Comparison of ENCODE assay signal across 16 mouse cellular contexts in the genomic region with DNA sequence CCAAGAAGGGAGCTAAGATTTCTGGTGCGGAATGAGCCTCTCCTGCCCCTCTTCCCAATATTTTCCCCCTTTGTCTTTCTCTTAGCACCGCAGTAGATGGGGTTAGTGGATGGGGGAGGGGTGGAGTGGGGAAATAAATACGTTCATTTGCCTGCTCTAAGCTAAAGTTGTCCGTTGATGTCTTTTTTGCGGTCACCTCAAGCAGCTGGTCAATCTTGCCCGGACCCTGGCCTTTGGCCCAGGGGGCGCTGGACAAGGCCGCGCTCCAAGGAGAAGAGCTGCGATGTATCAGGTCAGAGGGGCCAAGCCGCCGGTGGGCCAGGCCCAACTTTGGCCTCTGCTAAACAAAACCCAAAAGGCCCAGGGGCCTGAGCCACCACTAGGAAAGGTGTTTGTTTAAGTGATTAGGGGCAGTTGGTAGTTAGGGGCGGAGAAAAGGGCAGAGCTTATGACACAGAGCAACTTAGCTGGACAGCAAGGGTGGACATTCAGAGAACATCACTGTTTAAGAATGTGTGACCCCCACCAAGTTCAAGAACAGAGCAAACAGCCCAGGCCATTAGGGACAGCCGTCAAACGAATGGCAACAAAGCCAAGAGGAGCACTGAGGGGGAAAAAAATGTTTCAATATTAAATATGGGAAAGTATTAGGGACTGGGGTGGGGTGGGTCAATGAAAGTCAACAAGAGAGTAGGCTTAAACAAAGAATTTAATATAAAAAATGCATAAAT. TPM values are rescaled to one million over a fixed set of nuclear protein-coding genes. Genes with fewer than 3 reads are reported as not detected.
DNase-seq lines count a peak whose midpoint lies in the region; ATAC-seq and TF ChIP-seq lines count a peak whose summit lies in the region.
"Had no signal": no experiment of that assay in that cellular context is flagged by ENCODE, and none has a peak within 500 bp of the region (broad histone marks: within the 10 kb centered on the region; RNA-seq: fewer than 3 reads in every experiment).

No protein-coding gene starts in this region.

- no peak for TF ChIP-seq CTCF in midbrain, postnatal 0 days (IDR thresholded peaks at IDR 0.05)
- TF ChIP-seq CTCF in stomach, postnatal 0 days (IDR thresholded peaks at IDR 0.05; ENCODE audit: low read depth): no peak

- peak overlapping the region; percentile 47 for H3K4me3 ChIP-seq in forebrain, embryonic 10.5 days
- no peak overlapping the region for H3K4me3 ChIP-seq in forebrain, embryonic 16.5 days (replicated peaks; ENCODE audit: low read length)
- no peak overlapping the region for H3K4me3 ChIP-seq in midbrain, embryonic 11.5 days (ENCODE audit: low read depth, low read length)
- H3K4me3 ChIP-seq in midbrain, postnatal 0 days (ENCODE audit: low read depth, low read length): no peak overlapping the region
- H3K4me3 ChIP-seq in intestine, embryonic 16.5 days (ENCODE audit: low read length): no peak overlapping the region
- no peak overlapping the region for H3K4me3 ChIP-seq in stomach, postnatal 0 days (ENCODE audit: low read depth, low read length)
- H3K4me3 ChIP-seq: embryonic facial prominence, embryonic 12.5 days had no signal

- H3K36me3 ChIP-seq in forebrain, embryonic 10.5 days (replicated peaks): no peaks in the 10 kb centered on the region
- no peaks in the 10 kb centered on the region for H3K36me3 ChIP-seq in forebrain, embryonic 16.5 days (ENCODE audit: control insufficient read depth, insufficient read depth)
- no peaks in the 10 kb centered on the region for H3K36me3 ChIP-seq in midbrain, embryonic 11.5 days (ENCODE audit: control insufficient read depth, insufficient read depth, low read length)
- H3K36me3 ChIP-seq in midbrain, postnatal 0 days (ENCODE audit: insufficient read depth, low read length): no peaks in the 10 kb centered on the region
- H3K36me3 ChIP-seq in intestine, embryonic 16.5 days (ENCODE audit: control insufficient read depth, insufficient read depth, low read length): no peaks in the 10 kb centered on the region
- H3K36me3 ChIP-seq in stomach, postnatal 0 days (ENCODE audit: control insufficient read depth, insufficient read depth, low read length): no peaks in the 10 kb centered on the region
- H3K36me3 ChIP-seq: embryonic facial prominence, embryonic 12.5 days; heart, embryonic 13.5 days; midbrain, embryonic 13.5 days had no signal

- TF ChIP-seq EP300 in stomach, postnatal 0 days (optimal IDR thresholded peaks at IDR 0.05): no peak

- no peak overlapping the region for H3K9ac ChIP-seq in forebrain, embryonic 16.5 days (replicated peaks; ENCODE audit: low read depth, low read length)
- H3K9ac ChIP-seq in midbrain, embryonic 11.5 days (ENCODE audit: low read length): no peak overlapping the region
- no peak overlapping the region for H3K9ac ChIP-seq in midbrain, postnatal 0 days (replicated peaks; ENCODE audit: low read length, poor library complexity, severe bottlenecking)
- no peak overlapping the region for H3K9ac ChIP-seq in intestine, embryonic 16.5 days (ENCODE audit: low read depth, low read length)
- H3K9ac ChIP-seq in stomach, postnatal 0 days (ENCODE audit: low read length): no peak overlapping the region
- H3K9ac ChIP-seq: embryonic facial prominence, embryonic 12.5 days; lung, embryonic 14.5 days; midbrain, embryonic 13.5 days had no signal

- H3K27ac ChIP-seq in forebrain, embryonic 10.5 days: no peak overlapping the region
- no peak overlapping the region for H3K27ac ChIP-seq in forebrain, embryonic 16.5 days (ENCODE audit: low read length)
- H3K27ac ChIP-seq in midbrain, embryonic 11.5 days (ENCODE audit: low read depth, low read length): no peak overlapping the region
- no peak overlapping the region for H3K27ac ChIP-seq in midbrain, postnatal 0 days (ENCODE audit: low read depth, low read length)
- peak overlapping the region; percentile 59; the same call in 1 of the 2 replicates for H3K27ac ChIP-seq in intestine, embryonic 16.5 days (ENCODE audit: low read length)
- H3K27ac ChIP-seq in stomach, postnatal 0 days (replicated peaks): 0 out of 2 replicates have a peak overlapping the region, but pooled peaks have one; percentile 45
- H3K27ac ChIP-seq: embryonic facial prominence, embryonic 12.5 days; heart, embryonic 13.5 days; macrophage; midbrain, embryonic 13.5 days had no signal

- ATAC-seq in forebrain, embryonic 16.5 days: no peak
- no peak for ATAC-seq in midbrain, embryonic 11.5 days (ENCODE audit: low FRiP score)
- ATAC-seq in midbrain, postnatal 0 days (ENCODE audit: low FRiP score): no peak
- ATAC-seq in intestine, embryonic 16.5 days: no peak
- ATAC-seq in stomach, postnatal 0 days (ENCODE audit: low FRiP score, low TSS enrichment): no peak

- under 1% methylated on average over 15 of the region's 15 CpGs for WGBS in forebrain, embryonic 10.5 days
- 17% methylated on average over 15 of the region's 15 CpGs for whole genome bisulfite sequencing in forebrain, embryonic 16.5 days
- under 1% methylated on average over 15 of the region's 15 CpGs for WGBS in midbrain, embryonic 11.5 days
- 10% methylated on average over 15 of the region's 15 CpGs for WGBS in midbrain, postnatal 0 days
- 2% methylated on average over 15 of the region's 15 CpGs for WGBS in intestine, embryonic 16.5 days
- WGBS in stomach, postnatal 0 days: 8% methylated on average over 15 of the region's 15 CpGs

- H3K4me1 ChIP-seq in forebrain, embryonic 10.5 days: peaks cover 45% of the 10 kb centered on the region
- H3K4me1 ChIP-seq in forebrain, embryonic 16.5 days (replicated peaks; ENCODE audit: control insufficient read depth, insufficient read depth, low read length): peaks cover 10% of the 10 kb centered on the region
- H3K4me1 ChIP-seq in midbrain, embryonic 11.5 days (ENCODE audit: control insufficient read depth, insufficient read depth, low read length): peaks cover 9% of the 10 kb centered on the region
- H3K4me1 ChIP-seq in midbrain, postnatal 0 days (ENCODE audit: insufficient read depth, low read length): no peaks in the 10 kb centered on the region
- no peaks in the 10 kb centered on the region for H3K4me1 ChIP-seq in intestine, embryonic 16.5 days (ENCODE audit: control insufficient read depth, insufficient read depth, low read length)
- H3K4me1 ChIP-seq in stomach, postnatal 0 days (replicated peaks; ENCODE audit: control insufficient read depth, insufficient read depth): no peaks in the 10 kb centered on the region

- no peak for DNase-seq in forebrain, embryonic 10.5 days (ENCODE audit: extremely low spot score, low spot score)
- peak; percentile 91 for DNase-seq in midbrain, embryonic 11.5 days (ENCODE audit: low spot score, missing footprints)
- DNase-seq in midbrain, postnatal 0 days (ENCODE audit: low spot score): no peak
- no peak for DNase-seq in stomach, postnatal 0 days (ENCODE audit: low spot score)
- no peak for DNase-seq in gastrocnemius, postnatal 10 days
- no peak for DNase-seq in layer of hippocampus, postnatal 25 days (ENCODE audit: extremely low spot score in 1 of 2, low spot score in 1 of 2)
- DNase-seq: cerebellum, postnatal 10 days; left cerebral cortex, postnatal 4 days; lung, embryonic 14.5 days; right cerebral cortex, postnatal 14 days had no signal

- peaks cover 10% of the 10 kb centered on the region for H3K9me3 ChIP-seq in forebrain, embryonic 10.5 days
- H3K9me3 ChIP-seq in forebrain, embryonic 16.5 days (ENCODE audit: control insufficient read depth, low read length): 0 out of 2 replicates have a peak, but pooled peaks cover 5% of the 10 kb centered on the region
- H3K9me3 ChIP-seq in midbrain, embryonic 11.5 days (ENCODE audit: control insufficient read depth, low read length): no peaks in the 10 kb centered on the region; the same call in 1 of the 2 replicates
- H3K9me3 ChIP-seq in midbrain, postnatal 0 days (ENCODE audit: low read length): no peaks in the 10 kb centered on the region
- H3K9me3 ChIP-seq in intestine, embryonic 16.5 days (ENCODE audit: control insufficient read depth, low read length): peaks cover 9% of the 10 kb centered on the region; the same call in 1 of the 2 replicates
- H3K9me3 ChIP-seq in stomach, postnatal 0 days (ENCODE audit: control insufficient read depth, low read length): no peaks in the 10 kb centered on the region

- H3K4me2 ChIP-seq in forebrain, embryonic 16.5 days (ENCODE audit: low read length): no peak overlapping the region
- H3K4me2 ChIP-seq in midbrain, embryonic 11.5 days: no peak overlapping the region
- H3K4me2 ChIP-seq in midbrain, postnatal 0 days (ENCODE audit: low read depth, low read length, poor library complexity, severe bottlenecking): no peak overlapping the region
- no peak overlapping the region for H3K4me2 ChIP-seq in intestine, embryonic 16.5 days (ENCODE audit: low read depth, low read length)
- no peak overlapping the region for H3K4me2 ChIP-seq in stomach, postnatal 0 days (replicated peaks; ENCODE audit: low read depth)

- H3K27me3 ChIP-seq in forebrain, embryonic 10.5 days (ENCODE audit: poor library complexity, severe bottlenecking): peaks cover 100% of the 10 kb centered on the region
- H3K27me3 ChIP-seq in forebrain, embryonic 16.5 days (replicated peaks; ENCODE audit: control insufficient read depth, insufficient read depth, low read length): peaks cover 75% of the 10 kb centered on the region
- peaks cover 98% of the 10 kb centered on the region for H3K27me3 ChIP-seq in midbrain, embryonic 11.5 days (ENCODE audit: control insufficient read depth, insufficient read depth, low read length)
- H3K27me3 ChIP-seq in midbrain, postnatal 0 days (ENCODE audit: insufficient read depth, low read length): peaks cover 89% of the 10 kb centered on the region
- peaks cover 87% of the 10 kb centered on the region for H3K27me3 ChIP-seq in intestine, embryonic 16.5 days (replicated peaks; ENCODE audit: control insufficient read depth, insufficient read depth, low read length)
- H3K27me3 ChIP-seq in stomach, postnatal 0 days (ENCODE audit: control insufficient read depth, insufficient read depth, low read length): peaks cover 16% of the 10 kb centered on the region; the same call in 1 of the 2 replicates

RNA-seq across cellular contexts. Expression of a gene that starts 36.8 kb away (rescaled TPM):
- 117 and 133 TPM in 2 replicates for polyA plus RNA-seq in forebrain, embryonic 10.5 days (2016; fragmentation: Nextera tagmentation; extraction: Ambion mirVana)
- polyA plus RNA-seq in forebrain, embryonic 16.5 days (2015; fragmentation: Nextera tagmentation; extraction: Ambion mirVana): 82.9 and 83.1 TPM in 2 replicates
- polyA plus RNA-seq in midbrain, embryonic 11.5 days (2014; fragmentation: Nextera tagmentation; extraction: Ambion mirVana): 120 and 121 TPM in 2 replicates
- total RNA-seq in midbrain, postnatal 0 days (2014; rRNA removed): 68.1 and 74.6 TPM in 2 replicates
- polyA plus RNA-seq in midbrain, postnatal 0 days (2015; fragmentation: Nextera tagmentation; extraction: Ambion mirVana): 49.8 and 55.0 TPM in 2 replicates
- 127 and 132 TPM in 2 replicates for polyA plus RNA-seq in intestine, embryonic 16.5 days (2015; fragmentation: Nextera tagmentation; extraction: Ambion mirVana)
- polyA plus RNA-seq in stomach, postnatal 0 days (2015; fragmentation: Nextera tagmentation; extraction: Ambion mirVana): 98.1 and 106 TPM in 2 replicates
- total RNA-seq in gastrocnemius, postnatal 10 days (2021): 10 to 100 TPM; 28.0 to 33.4 TPM
- 10 to 100 TPM; 84.4 to 97.2 TPM for total RNA-seq in layer of hippocampus, postnatal 25 days (2021)

Comparison
In these comparisons a context has a peak if more than half of its experiments do, and no peak if none do; other contexts are left out.
1. H3K27ac ChIP-seq: peak in intestine, embryonic 16.5 days (single experiment) and stomach, postnatal 0 days (single experiment); none in forebrain, embryonic 10.5 days (single experiment), forebrain, embryonic 16.5 days (single experiment), midbrain, embryonic 11.5 days (single experiment) and midbrain, postnatal 0 days (single experiment).